Mouse (Mus musculus): Measurements from ENCODE around the gene Mcpt2.
"Not testable (repeated sequence)": the region's sequence is repeated elsewhere in the genome, so short reads cannot be mapped to it uniquely, and the experiment has no call there.

Gene Mcpt2

GRCm38 (mm10) chr14:56041792-56042191, at the start of gene Mcpt2:
Mcpt2 (plus strand) TSS chr14:56042041.
- not testable (repeated sequence) for DNase-seq

- no peak for DNase-seq
Measured at GRCm38 (mm10) chr14:56013147-56013546, 28.7 kb upstream of the Mcpt2 start.

- DNase-seq = no peak
Measured at GRCm38 (mm10) chr14:56013924-56014323, 27.9 kb upstream of the Mcpt2 start.

- DNase-seq = not testable (repeated sequence)
Measured at GRCm38 (mm10) chr14:56017671-56018070, 24.2 kb upstream of the Mcpt2 start, which contains the start of gene Mcpt1. Mcpt1 (plus strand) TSS chr14:56017971.

GRCm38 (mm10) chr14:56019446-56019845, 22.4 kb upstream of the Mcpt2 start:
- DNase-seq = no peak

GRCm38 (mm10) chr14:56021305-56021704, 20.5 kb upstream of the Mcpt2 start:
- not testable (repeated sequence) for DNase-seq

GRCm38 (mm10) chr14:56030395-56030794, 11.4 kb upstream of the Mcpt2 start, which contains the start of gene Mcpt9:
Mcpt9 (minus strand) TSS chr14:56030495.
- DNase-seq = not testable (repeated sequence)

GRCm38 (mm10) chr14:56034433-56034832, 7.4 kb upstream of the Mcpt2 start:
- DNase-seq = no peak

GRCm38 (mm10) chr14:56055408-56055807, 13.6 kb downstream of the Mcpt2 start:
- no peak for DNase-seq

- DNase-seq = no peak
Measured at GRCm38 (mm10) chr14:56057722-56058121, 15.9 kb downstream of the Mcpt2 start.

- not testable (repeated sequence) for DNase-seq
Measured at GRCm38 (mm10) chr14:56062213-56062612, 20.4 kb downstream of the Mcpt2 start, which contains the start of gene Mcpt4. Mcpt4 (minus strand) TSS chr14:56062313.

GRCm38 (mm10) chr14:56082016-56082415, 40.2 kb downstream of the Mcpt2 start:
- DNase-seq = peak; percentile 59

- no peak for DNase-seq
Measured at GRCm38 (mm10) chr14:56085167-56085566, 43.3 kb downstream of the Mcpt2 start, which contains the start of gene Mcpt8. Mcpt8 (minus strand) TSS chr14:56085273.

- DNase-seq = no peak
Measured at GRCm38 (mm10) chr14:56086711-56087110, 44.9 kb downstream of the Mcpt2 start.

- DNase-seq = no peak
Measured at GRCm38 (mm10) chr14:56093353-56093752, 51.5 kb downstream of the Mcpt2 start.

Data from cerebellum, adult 9-10 months (tissue).